Comparison of ENCODE assay signal across 8 mouse cellular contexts in the genomic region with DNA sequence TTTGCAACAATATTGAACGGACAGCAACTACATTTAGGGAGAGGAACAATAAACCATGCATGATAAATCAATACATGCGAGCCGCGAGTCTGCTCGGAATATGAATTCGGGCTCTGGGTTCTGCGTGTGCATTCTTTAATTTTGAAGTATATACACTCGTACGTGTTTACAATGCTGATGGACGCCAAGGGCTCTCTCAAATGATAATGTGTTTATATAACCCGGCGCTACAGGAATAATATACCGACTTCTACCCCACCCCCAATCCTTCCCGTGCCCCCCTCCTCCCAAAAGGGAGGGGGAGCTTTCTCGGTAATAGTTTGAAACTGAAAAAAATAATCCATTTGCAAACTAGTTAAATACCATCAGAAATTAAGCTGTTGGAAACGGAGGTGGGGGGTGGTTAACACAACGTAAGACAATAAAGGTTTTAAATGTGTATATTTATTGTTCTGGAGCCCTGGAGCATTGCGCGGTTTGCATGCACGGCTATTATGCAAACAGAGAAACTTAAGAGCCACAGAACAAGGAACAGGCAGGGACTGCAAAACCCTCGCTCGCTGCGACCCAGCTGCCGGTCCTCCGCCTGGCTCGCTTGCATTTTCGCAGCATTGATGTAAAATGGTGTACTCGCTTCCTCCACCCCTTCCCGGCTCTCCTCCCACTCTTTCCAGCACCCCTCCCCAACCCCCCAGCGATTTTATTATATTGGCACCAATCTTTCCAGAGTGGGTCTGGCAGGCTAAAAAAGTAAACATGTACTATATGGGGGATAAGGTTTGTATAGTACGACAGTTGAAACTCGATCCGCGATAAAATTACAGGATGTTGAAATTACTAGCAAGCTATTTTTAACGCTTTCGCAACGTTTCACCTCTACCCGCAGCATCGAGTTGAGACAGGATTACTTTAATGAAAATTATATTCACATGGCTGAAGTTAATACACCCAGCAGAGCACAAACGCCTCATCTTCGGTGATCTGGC. TPM values are rescaled to one million over a fixed set of nuclear protein-coding genes. Genes with fewer than 3 reads are reported as not detected.
DNase-seq lines count a peak whose midpoint lies in the region; ATAC-seq and TF ChIP-seq lines count a peak whose summit lies in the region.

No protein-coding gene starts in this region.

- peak overlapping the region; percentile 65 for H3K9ac ChIP-seq in forebrain, embryonic 12.5 days
- H3K9ac ChIP-seq in heart, embryonic 16.5 days (ENCODE audit: low read length), result peak overlapping the region; percentile 89
- peak overlapping the region; percentile 2 for H3K9ac ChIP-seq in liver, embryonic 16.5 days (ENCODE audit: low read depth, low read length)
- peak overlapping the region; percentile 69 for H3K9ac ChIP-seq in neural tube, embryonic 12.5 days

- under 1% methylated on average over 41 of the region's 41 CpGs for WGBS in forebrain, embryonic 12.5 days
- WGBS in heart, embryonic 16.5 days, result under 1% methylated on average over 41 of the region's 41 CpGs
- under 1% methylated on average over 41 of the region's 41 CpGs for WGBS in liver, embryonic 16.5 days (ENCODE audit: insufficient replicate concordance)
- WGBS in neural tube, embryonic 12.5 days, result under 1% methylated on average over 41 of the region's 41 CpGs

- H3K36me3 ChIP-seq in forebrain, embryonic 12.5 days (replicated peaks), result no peaks in the 10 kb centered on the region
- no peaks in the 10 kb centered on the region for H3K36me3 ChIP-seq in heart, embryonic 16.5 days (ENCODE audit: control insufficient read depth, insufficient read depth)
- H3K36me3 ChIP-seq in liver, embryonic 16.5 days (ENCODE audit: control insufficient read depth, insufficient read depth), result no peaks in the 10 kb centered on the region
- no peaks in the 10 kb centered on the region for H3K36me3 ChIP-seq in neural tube, embryonic 12.5 days

- TF ChIP-seq CTCF in bone marrow macrophage, adult 2 months (IDR thresholded peaks at IDR 0.05; ENCODE audit: low read depth, low read length), result no peak

- H3K4me2 ChIP-seq in forebrain, embryonic 12.5 days, result peak overlapping the region; percentile 93
- H3K4me2 ChIP-seq in heart, embryonic 16.5 days (ENCODE audit: low read depth, low read length), result peak overlapping the region; percentile 90
- H3K4me2 ChIP-seq in liver, embryonic 16.5 days (ENCODE audit: low read depth, low read length), result peak overlapping the region; percentile 65
- H3K4me2 ChIP-seq in neural tube, embryonic 12.5 days (replicated peaks), result peak overlapping the region; percentile 91

- H3K27ac ChIP-seq in bone marrow macrophage, adult 2 months (ENCODE audit: insufficient read depth, low read depth, low read length), result peak overlapping the region; percentile 99
- peak overlapping the region; percentile 77 for H3K27ac ChIP-seq in forebrain, embryonic 12.5 days
- peak overlapping the region; percentile 91 for H3K27ac ChIP-seq in heart, embryonic 16.5 days (ENCODE audit: low read length)
- H3K27ac ChIP-seq in liver, embryonic 16.5 days (ENCODE audit: low read length), result peak overlapping the region; percentile 22
- H3K27ac ChIP-seq in neural tube, embryonic 12.5 days, result peak overlapping the region; percentile 34; the same call in 1 of the 2 replicates

- H3K27me3 ChIP-seq in forebrain, embryonic 12.5 days, result 0 out of 2 replicates have a peak, but pooled peaks cover 3% of the 10 kb centered on the region
- no peaks in the 10 kb centered on the region for H3K27me3 ChIP-seq in heart, embryonic 16.5 days (ENCODE audit: control insufficient read depth, insufficient read depth, low read length)
- peaks cover 24% of the 10 kb centered on the region for H3K27me3 ChIP-seq in liver, embryonic 16.5 days (ENCODE audit: control insufficient read depth, insufficient read depth, low read depth, low read length)
- H3K27me3 ChIP-seq in neural tube, embryonic 12.5 days (replicated peaks), result no peaks in the 10 kb centered on the region

- peaks cover 7% of the 10 kb centered on the region for H3K4me1 ChIP-seq in bone marrow macrophage, adult 2 months (ENCODE audit: control insufficient read depth, insufficient read depth, low read length)
- peaks cover 42% of the 10 kb centered on the region for H3K4me1 ChIP-seq in forebrain, embryonic 12.5 days
- peaks cover 16% of the 10 kb centered on the region for H3K4me1 ChIP-seq in heart, embryonic 16.5 days (ENCODE audit: control insufficient read depth, insufficient read depth, low read length)
- peaks cover 6% of the 10 kb centered on the region for H3K4me1 ChIP-seq in liver, embryonic 16.5 days (ENCODE audit: control insufficient read depth, low read depth, low read length)
- H3K4me1 ChIP-seq in neural tube, embryonic 12.5 days, result peaks cover 26% of the 10 kb centered on the region

- H3K4me3 ChIP-seq in bone marrow macrophage, adult 2 months (ENCODE audit: insufficient read depth, low read length), result peak overlapping the region; percentile 69
- H3K4me3 ChIP-seq in forebrain, embryonic 12.5 days (replicated peaks), result peak overlapping the region; percentile 61
- H3K4me3 ChIP-seq in heart, embryonic 16.5 days (ENCODE audit: low read length), result peak overlapping the region; percentile 86
- peak overlapping the region; percentile 61 for H3K4me3 ChIP-seq in liver, embryonic 16.5 days (ENCODE audit: low read depth, low read length)
- H3K4me3 ChIP-seq in neural tube, embryonic 12.5 days, result peak overlapping the region; percentile 63

- no peaks in the 10 kb centered on the region for H3K9me3 ChIP-seq in forebrain, embryonic 12.5 days
- H3K9me3 ChIP-seq in heart, embryonic 16.5 days (replicated peaks; ENCODE audit: control insufficient read depth, low read length), result no peaks in the 10 kb centered on the region
- no peaks in the 10 kb centered on the region for H3K9me3 ChIP-seq in liver, embryonic 16.5 days (replicated peaks; ENCODE audit: control insufficient read depth, low read length)
- no peaks in the 10 kb centered on the region for H3K9me3 ChIP-seq in neural tube, embryonic 12.5 days

- ATAC-seq in forebrain, embryonic 12.5 days (ENCODE audit: low FRiP score), result 0 out of 2 replicates have a peak, but pooled peaks have one; percentile 15
- ATAC-seq in heart, embryonic 16.5 days (replicated peaks; ENCODE audit: extremely low read depth, insufficient read depth, low FRiP score), result no peak
- no peak for ATAC-seq in liver, embryonic 16.5 days (ENCODE audit: low read depth)
- peak; percentile 8; the same call in 1 of the 2 replicates for ATAC-seq in neural tube, embryonic 12.5 days (ENCODE audit: low FRiP score, low read depth)

- peak; percentile 78 for DNase-seq in CD4-positive, CD25-positive, alpha-beta regulatory T cell, adult 2 months (ENCODE audit: low read depth, low spot score)
- peak; percentile 74 to 84 for DNase-seq in kidney, postnatal 36 days
- DNase-seq in testis, postnatal 14 days (ENCODE audit: low spot score), result peak; percentile 54

- 0 out of 2 replicates have a peak, but pooled peaks have one; percentile 40 for TF ChIP-seq POLR2A in bone marrow macrophage, adult 2 months (IDR thresholded peaks at IDR 0.05; ENCODE audit: borderline replicate concordance, low read depth, low read length)

RNA-seq across cellular contexts. Expression of a gene that starts 1.3 kb away (rescaled TPM):
- polyA plus RNA-seq in bone marrow macrophage, adult 2 months (2012; ENCODE audit: insufficient read depth, insufficient read length, missing spikeins), result 25.9 and 26.5 TPM in 2 replicates
- polyA plus RNA-seq in forebrain, embryonic 12.5 days (2016; fragmentation: Nextera tagmentation; extraction: Ambion mirVana), result 16.5 and 17.1 TPM in 2 replicates
- 19.5 and 19.6 TPM in 2 replicates for polyA plus RNA-seq in heart, embryonic 16.5 days (2015; fragmentation: Nextera tagmentation; extraction: Ambion mirVana)
- polyA plus RNA-seq in liver, embryonic 16.5 days (2015; fragmentation: Nextera tagmentation; extraction: Ambion mirVana), result 6.7 and 7.8 TPM in 2 replicates
- 18.3 and 20.5 TPM in 2 replicates for polyA plus RNA-seq in neural tube, embryonic 12.5 days (2016; fragmentation: Nextera tagmentation; extraction: Ambion mirVana)

Comparison
In these comparisons a context has a peak if more than half of its experiments do, and no peak if none do; other contexts are left out.
1. H3K27ac ChIP-seq: peak in every context shown above with its lines; median percentile 99 in bone marrow macrophage, adult 2 months; 91 in heart, embryonic 16.5 days; 77 in forebrain, embryonic 12.5 days; 34 in neural tube, embryonic 12.5 days; 22 in liver, embryonic 16.5 days.
2. ATAC-seq: peak in forebrain, embryonic 12.5 days (single experiment) and neural tube, embryonic 12.5 days (single experiment); none in heart, embryonic 16.5 days (single experiment) and liver, embryonic 16.5 days (single experiment).
3. H3K9ac ChIP-seq: peak in every context shown above with its lines; median percentile 89 in heart, embryonic 16.5 days; 69 in neural tube, embryonic 12.5 days; 65 in forebrain, embryonic 12.5 days; 2 in liver, embryonic 16.5 days.
4. Peak in every context shown above with its lines, with median percentiles within 50 percentile points of each other: DNase-seq, H3K4me3 ChIP-seq and H3K4me2 ChIP-seq.